Mouse (Mus musculus) forelimb bud, embryonic 11.5 days (tissue): ENCODE data around the gene Rhox2g.
"Not testable (repeated sequence)": the region's sequence is repeated elsewhere in the genome, so short reads cannot be mapped to it uniquely, and the experiment has no call there.

Experiments
- DNase-seq: peaks from one replicate; pipeline ENCODE4 v3.0.0-alpha.2; 2012; ENCODE audit warnings: low read depth, low spot score

Rhox2g gene

DNA sequence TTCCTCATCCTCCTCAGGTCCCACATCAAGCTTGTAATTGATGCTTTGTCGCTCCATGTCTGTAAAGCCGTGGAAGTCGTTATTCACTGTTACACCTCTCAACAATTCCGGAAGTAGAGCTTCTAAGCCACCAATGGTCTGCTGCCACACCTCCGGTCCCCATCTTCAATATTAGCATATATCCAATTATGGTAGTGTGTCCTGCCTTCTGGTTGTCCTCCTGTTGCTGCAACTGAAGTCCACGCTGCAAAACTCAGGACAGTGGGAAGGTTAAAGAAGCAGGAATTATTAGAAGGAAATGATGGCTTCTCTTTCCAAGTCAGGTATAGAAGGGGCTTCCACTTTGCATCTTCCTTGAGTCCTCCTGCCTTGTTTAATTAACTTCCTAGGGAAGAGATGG is at the start of gene Rhox2g:
Rhox2g (minus strand) TSS at position 101 of the 400 bp plus-strand sequence.
- DNase-seq: not testable (repeated sequence)

DNA sequence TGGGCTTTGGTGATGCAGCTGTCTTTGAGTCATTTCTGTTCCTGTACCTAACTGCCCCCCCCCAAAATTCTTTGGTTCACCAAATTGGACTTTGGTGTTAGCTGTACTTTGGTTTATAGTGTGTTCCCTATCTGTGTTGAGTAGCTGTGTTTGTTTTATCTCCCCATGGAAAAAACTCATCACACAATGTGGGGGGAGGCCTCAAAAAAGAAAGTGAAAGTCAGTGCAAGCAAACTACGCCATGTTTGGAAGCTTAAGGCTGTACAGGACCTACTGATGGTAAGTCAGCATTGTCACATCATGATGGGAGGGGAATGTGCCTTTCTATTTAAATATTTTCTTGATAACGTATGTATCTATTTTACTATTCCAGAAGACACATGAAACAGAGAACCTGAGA is 49.0 kb upstream of the Rhox2g start:
- DNase-seq: no peak

DNA sequence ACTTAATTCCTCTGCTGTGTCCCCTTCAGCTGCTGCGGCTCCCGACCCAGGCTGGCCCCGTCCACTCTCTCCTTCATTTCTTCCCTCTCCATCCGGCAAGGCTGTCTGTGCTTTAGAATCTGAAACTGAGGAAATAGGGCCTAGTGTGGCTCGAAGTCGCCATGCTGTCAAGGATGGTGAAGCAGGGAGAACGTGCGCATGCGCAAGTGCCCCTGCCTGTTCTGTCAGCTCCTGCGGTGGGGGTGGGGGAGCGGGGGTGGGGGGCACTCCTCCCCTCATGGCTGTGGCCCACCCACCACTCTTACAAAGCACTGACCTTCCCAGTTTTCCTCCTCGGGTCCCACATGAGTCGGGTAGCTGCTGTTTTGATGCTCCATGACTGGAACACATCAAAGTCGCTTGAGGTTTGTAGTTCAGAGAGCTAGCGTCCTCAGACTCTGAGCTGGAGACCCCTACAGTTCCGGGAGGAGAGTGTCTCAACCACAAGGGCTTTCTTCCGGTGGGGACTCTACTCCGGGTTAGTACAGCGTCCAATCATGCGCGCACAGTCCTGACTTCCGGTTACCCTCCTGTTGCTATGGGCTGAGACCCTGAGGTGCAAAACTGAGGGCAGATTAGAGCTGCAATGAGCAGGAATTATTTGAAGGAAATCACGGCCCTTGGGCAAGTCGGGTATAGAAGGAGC is 39.9 kb upstream of the Rhox2g start:
- DNase-seq: no peak

DNA sequence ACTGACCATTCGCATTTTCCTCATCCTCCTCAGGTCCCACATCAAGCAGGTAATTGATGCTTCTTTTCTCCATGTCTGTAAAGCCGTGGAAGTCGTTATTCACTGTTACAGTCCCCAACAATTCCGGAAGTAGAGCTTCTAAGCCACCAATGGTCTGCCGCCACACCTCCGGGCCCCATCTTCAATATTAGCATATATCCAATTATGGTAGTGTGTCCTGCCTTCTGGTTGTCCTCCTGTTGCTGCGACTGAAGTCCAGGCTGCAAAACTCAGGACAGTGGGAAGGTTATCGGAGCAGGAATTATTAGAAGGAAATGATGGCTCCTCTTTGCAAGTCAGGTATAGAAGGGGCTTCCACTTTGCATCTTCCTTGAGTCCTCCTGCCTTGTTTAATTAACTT is 29.9 kb upstream of the Rhox2g start, which contains the start of gene Rhox2h:
Rhox2h (minus strand) TSS at position 101 of the 400 bp plus-strand sequence.
- not testable (repeated sequence) for DNase-seq

DNA sequence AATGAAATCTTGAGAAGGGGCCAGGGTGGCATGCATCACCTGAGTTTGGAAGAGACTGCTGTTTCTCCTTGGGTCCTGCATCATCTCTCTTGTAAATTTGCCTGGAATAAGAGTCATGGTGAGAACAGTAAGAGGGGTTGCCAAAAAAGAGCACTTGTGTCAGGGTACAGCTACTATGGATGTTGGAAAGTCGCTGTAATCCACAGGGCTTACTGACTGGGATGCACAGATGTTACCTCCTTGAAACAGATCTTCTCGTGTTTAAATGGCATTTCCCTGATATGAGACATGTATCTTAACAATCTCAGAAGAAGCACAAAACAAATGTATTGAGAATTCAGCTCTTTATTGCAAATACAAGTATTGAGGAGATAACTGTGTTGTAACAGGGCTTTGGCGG is 25.4 kb upstream of the Rhox2g start, which contains the start of gene Rhox3h:
Rhox3h (minus strand) TSS at position 101 of the 400 bp plus-strand sequence.
- not testable (repeated sequence) for DNase-seq

DNA sequence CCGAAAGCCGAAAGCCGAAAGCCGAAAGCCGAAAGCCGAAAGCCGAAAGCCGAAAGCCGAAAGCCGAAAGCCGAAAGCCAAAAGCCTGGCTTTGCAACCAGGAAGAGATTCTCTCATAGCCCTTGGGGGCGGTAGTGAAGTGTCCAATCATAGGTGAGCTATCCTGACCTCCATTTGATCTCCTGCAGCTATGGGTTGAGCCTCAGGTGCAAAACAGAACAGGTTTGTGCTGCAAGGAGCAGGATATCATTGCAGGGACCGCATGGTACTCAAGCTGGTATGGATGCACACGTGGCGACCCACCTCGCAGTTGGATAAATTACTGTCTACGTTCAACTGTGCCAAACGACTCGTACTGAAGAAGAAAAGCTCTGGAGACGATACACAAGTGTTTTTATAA is 8.0 kb upstream of the Rhox2g start, which contains the start of gene Rhox4g:
Rhox4g (minus strand) TSS at position 101 of the 400 bp plus-strand sequence.
- DNase-seq: not testable (repeated sequence)

DNA sequence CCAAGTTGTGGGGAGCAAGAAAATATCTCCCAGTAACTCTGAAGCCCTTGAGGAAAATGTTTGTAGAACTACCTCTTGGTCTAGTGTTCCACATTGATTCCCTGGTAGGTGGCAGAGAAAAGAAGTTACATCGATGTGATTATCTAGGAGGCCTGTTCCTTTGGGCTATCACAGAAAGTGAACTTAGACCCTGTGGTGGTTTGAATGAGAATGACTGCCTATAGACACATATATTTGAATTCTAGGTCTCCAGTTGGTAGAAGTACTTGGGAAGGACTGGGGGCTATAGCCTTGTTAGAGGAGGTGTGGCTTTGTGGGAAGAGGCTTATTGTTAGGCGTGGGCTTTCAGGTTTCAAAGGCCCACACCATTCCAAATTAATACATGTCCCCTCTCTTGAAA is 14.8 kb downstream of the Rhox2g start, which contains the start of gene Rhox3g:
Rhox3g (minus strand) TSS at position 101 of the 400 bp plus-strand sequence.
- not testable (repeated sequence) for DNase-seq

DNA sequence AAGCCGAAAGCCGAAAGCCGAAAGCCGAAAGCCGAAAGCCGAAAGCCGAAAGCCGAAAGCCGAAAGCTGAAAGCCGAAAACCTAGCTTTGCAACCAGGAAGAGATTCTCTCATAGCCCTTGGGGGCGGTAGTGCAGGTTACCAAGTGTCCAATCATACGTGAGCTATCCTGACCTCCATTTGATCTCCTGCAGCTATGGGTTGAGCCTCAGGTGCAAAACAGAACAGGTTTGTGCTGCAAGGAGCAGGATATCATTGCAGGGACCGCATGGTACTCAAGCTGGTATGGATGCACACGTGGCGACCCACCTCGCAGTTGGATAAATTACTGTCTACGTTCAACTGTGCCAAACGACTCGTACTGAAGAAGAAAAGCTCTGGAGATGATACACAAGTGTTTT is 35.7 kb downstream of the Rhox2g start, which contains the start of gene Rhox4f:
Rhox4f (minus strand) TSS at position 101 of the 400 bp plus-strand sequence.
- not testable (repeated sequence) for DNase-seq
